In genomic region chr11:6544683-6545082, GRCm38 (mm10) we compare ENCODE assay signal across 23 mouse cellular contexts. TPM values are rescaled to one million over a fixed set of nuclear protein-coding genes. Genes with fewer than 3 reads are reported as not detected.
DNase-seq lines count a peak whose midpoint lies in the region; ATAC-seq and TF ChIP-seq lines count a peak whose summit lies in the region.
"Had no signal": no experiment of that assay in that cellular context is flagged by ENCODE, and none has a peak within 500 bp of the region (broad histone marks: within the 10 kb centered on the region; RNA-seq: fewer than 3 reads in every experiment).

No protein-coding gene starts in this region.

- ATAC-seq in midbrain, embryonic 11.5 days (ENCODE audit: low FRiP score), result no peak
- ATAC-seq in midbrain, embryonic 14.5 days (ENCODE audit: low FRiP score, low TSS enrichment), result no peak
- no peak for ATAC-seq in intestine, embryonic 16.5 days
- ATAC-seq: forebrain, embryonic 14.5 days; forebrain, embryonic 16.5 days had no signal

- no peak overlapping the region for H3K27ac ChIP-seq in midbrain, embryonic 11.5 days (ENCODE audit: low read depth, low read length)
- H3K27ac ChIP-seq in midbrain, embryonic 14.5 days (replicated peaks; ENCODE audit: low read depth, low read length), result no peak overlapping the region
- H3K27ac ChIP-seq in ES-E14 (ENCODE audit: insufficient read depth, low read depth, low read length, poor library complexity, severe bottlenecking), result no peak overlapping the region
- H3K27ac ChIP-seq in intestine, embryonic 16.5 days (ENCODE audit: low read length), result no peak overlapping the region
- H3K27ac ChIP-seq: embryonic facial prominence, embryonic 13.5 days; embryonic facial prominence, embryonic 15.5 days; forebrain, embryonic 10.5 days had no signal

- H3K4me2 ChIP-seq in midbrain, embryonic 11.5 days, result no peak overlapping the region
- no peak overlapping the region for H3K4me2 ChIP-seq in midbrain, embryonic 14.5 days (ENCODE audit: low read length)
- no peak overlapping the region for H3K4me2 ChIP-seq in intestine, embryonic 16.5 days (ENCODE audit: low read depth, low read length)
- H3K4me2 ChIP-seq: embryonic facial prominence, embryonic 13.5 days; embryonic facial prominence, embryonic 15.5 days; forebrain, embryonic 12.5 days had no signal

- no peak overlapping the region for H3K4me3 ChIP-seq in midbrain, embryonic 11.5 days (ENCODE audit: low read depth, low read length)
- H3K4me3 ChIP-seq in midbrain, embryonic 14.5 days (replicated peaks; ENCODE audit: low read depth, low read length), result no peak overlapping the region
- H3K4me3 ChIP-seq in ES-E14 (ENCODE audit: insufficient read depth in 1 of 2, low read depth in 1 of 2, low read length in 2 of 2, poor library complexity in 1 of 2, severe bottlenecking in 1 of 2), result no peak overlapping the region
- H3K4me3 ChIP-seq in intestine, embryonic 16.5 days (ENCODE audit: low read length), result no peak overlapping the region
- H3K4me3 ChIP-seq: embryonic facial prominence, embryonic 13.5 days; embryonic facial prominence, embryonic 15.5 days; erythroblast, embryonic 14.5 days; forebrain, embryonic 10.5 days; forebrain, embryonic 12.5 days had no signal

- 93% methylated on average over 3 of the region's 3 CpGs for WGBS in midbrain, embryonic 11.5 days
- 86% methylated on average over 3 of the region's 3 CpGs for WGBS in midbrain, embryonic 14.5 days
- 82% methylated on average over 3 of the region's 3 CpGs for WGBS in intestine, embryonic 16.5 days

- no peak overlapping the region for H3K9ac ChIP-seq in midbrain, embryonic 11.5 days (ENCODE audit: low read length)
- no peak overlapping the region for H3K9ac ChIP-seq in midbrain, embryonic 14.5 days (replicated peaks; ENCODE audit: low read length)
- H3K9ac ChIP-seq in ES-E14 (ENCODE audit: insufficient read depth, low read depth, low read length, poor library complexity, severe bottlenecking), result no peak overlapping the region
- H3K9ac ChIP-seq in intestine, embryonic 16.5 days (ENCODE audit: low read depth, low read length), result no peak overlapping the region
- H3K9ac ChIP-seq: embryonic facial prominence, embryonic 13.5 days; embryonic facial prominence, embryonic 15.5 days; forebrain, embryonic 12.5 days had no signal

- H3K9me3 ChIP-seq in midbrain, embryonic 11.5 days (ENCODE audit: control insufficient read depth, low read length), result no peaks in the 10 kb centered on the region
- no peaks in the 10 kb centered on the region for H3K9me3 ChIP-seq in midbrain, embryonic 14.5 days (ENCODE audit: control insufficient read depth, low read length)
- no peaks in the 10 kb centered on the region for H3K9me3 ChIP-seq in ES-E14 (ENCODE audit: control insufficient read depth, insufficient read depth, low read depth, low read length)
- no peaks in the 10 kb centered on the region for H3K9me3 ChIP-seq in intestine, embryonic 16.5 days (ENCODE audit: control insufficient read depth, low read length)
- H3K9me3 ChIP-seq: embryonic facial prominence, embryonic 13.5 days; embryonic facial prominence, embryonic 15.5 days; forebrain, embryonic 10.5 days; forebrain, embryonic 12.5 days had no signal

- no peaks in the 10 kb centered on the region for H3K27me3 ChIP-seq in midbrain, embryonic 11.5 days (ENCODE audit: control insufficient read depth, insufficient read depth, low read length)
- H3K27me3 ChIP-seq in midbrain, embryonic 14.5 days (ENCODE audit: control insufficient read depth, insufficient read depth, low read length), result no peaks in the 10 kb centered on the region
- H3K27me3 ChIP-seq in intestine, embryonic 16.5 days (replicated peaks; ENCODE audit: control insufficient read depth, insufficient read depth, low read length), result no peaks in the 10 kb centered on the region
- H3K27me3 ChIP-seq: embryonic facial prominence, embryonic 13.5 days; embryonic facial prominence, embryonic 15.5 days; forebrain, embryonic 12.5 days had no signal

- H3K4me1 ChIP-seq in midbrain, embryonic 11.5 days (ENCODE audit: control insufficient read depth, insufficient read depth, low read length), result peaks cover 8% of the 10 kb centered on the region; the same call in 1 of the 2 replicates
- H3K4me1 ChIP-seq in midbrain, embryonic 14.5 days (ENCODE audit: control insufficient read depth, insufficient read depth, low read length), result peaks cover 7% of the 10 kb centered on the region
- peaks cover 3 to 7% of the 10 kb centered on the region in 2 experiments; a peak in 2 of 4 replicates for H3K4me1 ChIP-seq in ES-E14 (ENCODE audit: control insufficient read depth in 2 of 2, insufficient read depth in 2 of 2, low read length in 2 of 2, poor library complexity in 1 of 2)
- peaks cover 11% of the 10 kb centered on the region for H3K4me1 ChIP-seq in intestine, embryonic 16.5 days (ENCODE audit: control insufficient read depth, insufficient read depth, low read length)

- peak; percentile 37 for DNase-seq in midbrain, embryonic 11.5 days (ENCODE audit: low spot score, missing footprints)
- no peak for DNase-seq in midbrain, embryonic 14.5 days
- DNase-seq in ES-E14 (ENCODE audit: low read depth, low spot score) (no peak), ZHBTc4 (ENCODE audit: low read depth, low spot score) (peak; percentile 57)
- no peak for DNase-seq in yolk sac, embryonic 10.5 days (ENCODE audit: low spot score)
- DNase-seq: adrenal gland, adult 2 months; adrenal gland, postnatal 10 days; adrenal gland, postnatal 25 days; cerebellum, adult 11 months; cerebellum, adult 18-20 months; cerebellum, adult 8-10 months; cerebellum, adult 9-11 months; cerebellum, postnatal 14 days; cerebellum, postnatal 36 days; embryo, embryonic 11 days had no signal

- H3K36me3 ChIP-seq in midbrain, embryonic 11.5 days (ENCODE audit: control insufficient read depth, insufficient read depth, low read length), result no peaks in the 10 kb centered on the region
- no peaks in the 10 kb centered on the region for H3K36me3 ChIP-seq in midbrain, embryonic 14.5 days (ENCODE audit: control insufficient read depth, insufficient read depth, low read length)
- H3K36me3 ChIP-seq in ES-E14 (ENCODE audit: control insufficient read depth, insufficient read depth, low read length, poor library complexity, severe bottlenecking), result no peaks in the 10 kb centered on the region
- H3K36me3 ChIP-seq in intestine, embryonic 16.5 days (ENCODE audit: control insufficient read depth, insufficient read depth, low read length), result no peaks in the 10 kb centered on the region
- H3K36me3 ChIP-seq: embryonic facial prominence, embryonic 13.5 days; embryonic facial prominence, embryonic 15.5 days; forebrain, embryonic 12.5 days had no signal

- in situ Hi-C loops in ES-E14 (cut with MboI; ENCODE audit: low sequenced_read_pairs in 2 of 2, unreplicated experiment in 2 of 2), result no loop called here

TF ChIP-seq in ES-E14, 5 proteins besides CTCF, POLR2A, EP300 and RAD21:
- TF ChIP-seq HCFC1 (IDR thresholded peaks at IDR 0.05; ENCODE audit: borderline replicate concordance, insufficient read depth, low read length) (no peak), ZC3H11A (IDR thresholded peaks at IDR 0.05; ENCODE audit: borderline replicate concordance, low read depth, low read length) (no peak), CHD2 (IDR thresholded peaks at IDR 0.05; ENCODE audit: low read depth, low read length) (no peak), ZNF384 (IDR thresholded peaks at IDR 0.05; ENCODE audit: low read depth, low read length) (peak; percentile 88)

RNA-seq across cellular contexts. Expression of gene Ccm2, which starts 2.0 kb away (rescaled TPM):
- polyA plus RNA-seq in midbrain, embryonic 11.5 days (2014; fragmentation: Nextera tagmentation; extraction: Ambion mirVana), result 72.8 and 81.6 TPM in 2 replicates
- polyA plus RNA-seq in midbrain, embryonic 14.5 days (2014; fragmentation: Nextera tagmentation; extraction: Ambion mirVana), result 73.8 and 84.3 TPM in 2 replicates
- 27.8 and 36.7 TPM in 2 replicates for total RNA-seq in ES-E14 (2012; rRNA removed)
- polyA plus RNA-seq in intestine, embryonic 16.5 days (2015; fragmentation: Nextera tagmentation; extraction: Ambion mirVana), result 67.7 and 69.9 TPM in 2 replicates

RNA-seq across cellular contexts. Expression of gene Myo1g, which starts 23.9 kb away (rescaled TPM):
- polyA plus RNA-seq in midbrain, embryonic 11.5 days (2014; fragmentation: Nextera tagmentation; extraction: Ambion mirVana), result 0.46 and 0.92 TPM in 2 replicates
- 0.15 and 0.37 TPM in 2 replicates for polyA plus RNA-seq in midbrain, embryonic 14.5 days (2014; fragmentation: Nextera tagmentation; extraction: Ambion mirVana)
- 11.6 TPM in 2 replicates for total RNA-seq in ES-E14 (2012; rRNA removed)
- polyA plus RNA-seq in intestine, embryonic 16.5 days (2015; fragmentation: Nextera tagmentation; extraction: Ambion mirVana), result 2.3 and 3.1 TPM in 2 replicates

Comparison
In these comparisons a context has a peak if more than half of its experiments do, and no peak if none do; other contexts are left out.
1. DNase-seq: peak in midbrain, embryonic 11.5 days (single experiment) and ZHBTc4 (single experiment); none in midbrain, embryonic 14.5 days (single experiment), ES-E14 (single experiment) and yolk sac, embryonic 10.5 days (single experiment).